Mouse (Mus musculus): ENCODE results near the gene Ski.

- TF ChIP-seq CTCF (IDR thresholded peaks at IDR 0.05; ENCODE audit: low read depth): no peak
- no peak for TF ChIP-seq EP300 (IDR thresholded peaks at IDR 0.05; ENCODE audit: low read depth)
Measured at GRCm38 (mm10) chr4:155143411-155143810, 79.0 kb downstream of the Ski start.
